In genomic region chr4:83439045-83439444, GRCm38 (mm10) we compare ENCODE assay signal across 20 mouse cellular contexts. TPM values are rescaled to one million over a fixed set of nuclear protein-coding genes. Genes with fewer than 3 reads are reported as not detected.
DNase-seq lines count a peak whose midpoint lies in the region; ATAC-seq and TF ChIP-seq lines count a peak whose summit lies in the region.
"Had no signal": no experiment of that assay in that cellular context is flagged by ENCODE, and none has a peak within 500 bp of the region (broad histone marks: within the 10 kb centered on the region; RNA-seq: fewer than 3 reads in every experiment).

No protein-coding gene starts in this region.

- DNase-seq in left cerebral cortex, adult 2 months (ENCODE audit: extremely low spot score in 1 of 2, low spot score in 2 of 2), result no peak
- DNase-seq in left cerebral cortex, postnatal 14 days (ENCODE audit: low spot score in 2 of 2), result no peak
- DNase-seq in ES-E14 (ENCODE audit: low read depth, low spot score), result no peak
- peak; percentile 4 for DNase-seq in c-Kit-positive CD71-negative TER-119-negative erythroid progenitor cells, embryonic 14.5 days (ENCODE audit: low read depth)
- no peak for DNase-seq in testis, postnatal 10 days (ENCODE audit: low spot score)
- no peak for DNase-seq in layer of hippocampus, adult 18-20 months (ENCODE audit: low spot score in 2 of 2)
- DNase-seq: adrenal gland, postnatal 10 days; cerebellum, postnatal 14 days; heart, adult 2 months; kidney, postnatal 10 days; lung, adult 2 months; thymus, postnatal 14 days had no signal

- intact Hi-C loops in left cerebral cortex, adult 2 months (cut with DNase I), result no loop called here
- intact Hi-C loops in left cerebral cortex, postnatal 14 days (cut with DNase I), result no loop called here

- H3K4me3 ChIP-seq in left cerebral cortex, adult 2 months, result no peak overlapping the region
- no peak overlapping the region for H3K4me3 ChIP-seq in ES-E14 (ENCODE audit: insufficient read depth in 1 of 2, low read depth in 1 of 2, low read length in 2 of 2, poor library complexity in 1 of 2, severe bottlenecking in 1 of 2)
- H3K4me3 ChIP-seq: heart, adult 2 months; hindbrain, embryonic 12.5 days; limb, embryonic 13.5 days; midbrain, embryonic 15.5 days; neural tube, embryonic 13.5 days had no signal

- TF ChIP-seq CTCF in left cerebral cortex, adult 2 months (IDR thresholded peaks at IDR 0.05), result no peak

- peak; percentile 96 for ATAC-seq in megakaryocyte-erythroid progenitor cell, adult 5-6 weeks (replicated peaks; ENCODE audit: low FRiP score, low TSS enrichment, poor library complexity, severe bottlenecking)
- ATAC-seq in monocyte, adult 5-6 weeks (replicated peaks; ENCODE audit: insufficient number of reproducible peaks, low FRiP score, low TSS enrichment, poor library complexity, severe bottlenecking), result no peak
- ATAC-seq: CD4-positive, CD25-positive, alpha-beta regulatory T cell, adult 4 months; midbrain, embryonic 15.5 days had no signal

- in situ Hi-C loops in ES-E14 (cut with MboI; ENCODE audit: low sequenced_read_pairs in 2 of 2, unreplicated experiment in 2 of 2), result no loop called here

- no peak overlapping the region for H3K9ac ChIP-seq in ES-E14 (ENCODE audit: insufficient read depth, low read depth, low read length, poor library complexity, severe bottlenecking)
- H3K9ac ChIP-seq: hindbrain, embryonic 12.5 days; limb, embryonic 13.5 days; midbrain, embryonic 15.5 days had no signal

- H3K36me3 ChIP-seq in ES-E14 (ENCODE audit: control insufficient read depth, insufficient read depth, low read length, poor library complexity, severe bottlenecking), result peaks cover 20% of the 10 kb centered on the region

- H3K9me3 ChIP-seq in ES-E14 (ENCODE audit: control insufficient read depth, insufficient read depth, low read depth, low read length), result no peaks in the 10 kb centered on the region
- H3K9me3 ChIP-seq: hindbrain, embryonic 12.5 days; limb, embryonic 13.5 days; midbrain, embryonic 15.5 days; neural tube, embryonic 13.5 days had no signal

- peak overlapping the region; percentile 57 for H3K27ac ChIP-seq in left cerebral cortex, adult 2 months
- H3K27ac ChIP-seq in ES-E14 (ENCODE audit: insufficient read depth, low read depth, low read length, poor library complexity, severe bottlenecking), result peak overlapping the region; percentile 88; the same call in 1 of the 2 replicates
- H3K27ac ChIP-seq: heart, adult 2 months; hindbrain, embryonic 12.5 days; limb, embryonic 13.5 days; macrophage; midbrain, embryonic 15.5 days; neural tube, embryonic 13.5 days had no signal

- H3K4me1 ChIP-seq in ES-E14 (ENCODE audit: control insufficient read depth in 2 of 2, insufficient read depth in 2 of 2, low read length in 2 of 2, poor library complexity in 1 of 2), result peaks cover 8 to 29% of the 10 kb centered on the region in 2 experiments
- H3K4me1 ChIP-seq: hindbrain, embryonic 12.5 days; limb, embryonic 13.5 days; midbrain, embryonic 15.5 days; neural tube, embryonic 13.5 days had no signal

TF ChIP-seq in ES-E14, 5 proteins besides CTCF, POLR2A, EP300 and RAD21:
- TF ChIP-seq ZNF384 (IDR thresholded peaks at IDR 0.05; ENCODE audit: low read depth, low read length) (no peak), ZC3H11A (IDR thresholded peaks at IDR 0.05; ENCODE audit: borderline replicate concordance, low read depth, low read length) (no peak), CHD2 (IDR thresholded peaks at IDR 0.05; ENCODE audit: low read depth, low read length) (no peak), MAFK (IDR thresholded peaks at IDR 0.05; ENCODE audit: insufficient read depth, low read depth, low read length) (0 out of 2 replicates have a peak, but pooled peaks have one; percentile 50), HCFC1 (IDR thresholded peaks at IDR 0.05; ENCODE audit: borderline replicate concordance, insufficient read depth, low read length) (no peak)

RNA-seq across cellular contexts. Expression of gene Snapc3, which starts 21.5 kb away (rescaled TPM):
- 10 to 100 TPM; 40.9 to 44.5 TPM for total RNA-seq in left cerebral cortex, adult 2 months (2021)
- 10 to 100 TPM; 40.3 to 43.8 TPM for total RNA-seq in left cerebral cortex, postnatal 14 days (2021)
- 41.9 and 47.8 TPM in 2 replicates for total RNA-seq in ES-E14 (2012; rRNA removed)
- 24.2 and 28.9 TPM in 2 replicates for total RNA-seq in megakaryocyte-erythroid progenitor cell, adult 5-6 weeks (2014; fragmentation: Nextera tagmentation)
- total RNA-seq in megakaryocyte-erythroid progenitor cell, adult 5-6 weeks (2017), result 47.7 and 49.1 TPM in 2 replicates
- 31.8 to 72.7 TPM (median 37.9 TPM) in 3 replicates for total RNA-seq in monocyte, adult 5-6 weeks (2017)
- 10 to 100 TPM; 37.5 to 39.9 TPM for total RNA-seq in layer of hippocampus, adult 18-20 months (2021)

RNA-seq across cellular contexts. Expression of gene Psip1, which starts 47.2 kb away (rescaled TPM):
- 100 to 1,000 TPM; 197 to 199 TPM for total RNA-seq in left cerebral cortex, adult 2 months (2021)
- total RNA-seq in left cerebral cortex, postnatal 14 days (2021), result 100 to 1,000 TPM; 182 to 200 TPM
- total RNA-seq in ES-E14 (2012; rRNA removed), result 86.0 and 90.5 TPM in 2 replicates
- total RNA-seq in megakaryocyte-erythroid progenitor cell, adult 5-6 weeks (2014; fragmentation: Nextera tagmentation), result 189 and 197 TPM in 2 replicates
- total RNA-seq in megakaryocyte-erythroid progenitor cell, adult 5-6 weeks (2017), result 355 and 428 TPM in 2 replicates
- 133 to 185 TPM (median 138 TPM) in 3 replicates for total RNA-seq in monocyte, adult 5-6 weeks (2017)
- 100 to 1,000 TPM; 204 to 211 TPM for total RNA-seq in layer of hippocampus, adult 18-20 months (2021)
